Mouse (Mus musculus): ENCODE data around the gene Gm20441.

- TF ChIP-seq TCF12 (IDR thresholded peaks at IDR 0.05; ENCODE audit: insufficient read depth, poor library complexity, severe bottlenecking): no peak
- TF ChIP-seq POLR2A (IDR thresholded peaks at IDR 0.05; ENCODE audit: insufficient read length, low read depth): no peak
- no peak for TF ChIP-seq MYOD1 (IDR thresholded peaks at IDR 0.05; ENCODE audit: control insufficient read depth in 1 of 3, insufficient read length in 2 of 3, low read depth in 2 of 3)
- no peak for TF ChIP-seq USF1 (IDR thresholded peaks at IDR 0.05; ENCODE audit: low read depth)
- TF ChIP-seq E2F4 (IDR thresholded peaks at IDR 0.05; ENCODE audit: insufficient read depth): no peak
- no peak for TF ChIP-seq SRF (IDR thresholded peaks at IDR 0.05; ENCODE audit: control insufficient read depth, insufficient read length, low read depth)
- TF ChIP-seq TCF3 (IDR thresholded peaks at IDR 0.05; ENCODE audit: insufficient read length, low read depth): no peak
- TF ChIP-seq MAX (IDR thresholded peaks at IDR 0.05; ENCODE audit: low read depth): no peak
- no peak for TF ChIP-seq REST (IDR thresholded peaks at IDR 0.05; ENCODE audit: insufficient read depth, insufficient read length)
- TF ChIP-seq MYOG (IDR thresholded peaks at IDR 0.05; ENCODE audit: control insufficient read depth in 1 of 3, insufficient read depth in 1 of 3, insufficient read length in 2 of 3, low read depth in 2 of 3): no peak
- no peak for TF ChIP-seq CEBPB (IDR thresholded peaks at IDR 0.05; ENCODE audit: insufficient read depth, poor library complexity, severe bottlenecking)
- no peak for TF ChIP-seq POLR2AphosphoS2 (IDR thresholded peaks at IDR 0.05; ENCODE audit: insufficient read length, low read depth)
Measured at GRCm38 (mm10) chr10:75789081-75789735, 8.5 kb upstream of the Gm20441 start.
